Mouse (Mus musculus) thymus, postnatal 4 days (tissue): ENCODE results near the gene Stxbp1.

Experiments used
- DNase-seq: peaks from one replicate; pipeline ENCODE4 v3.0.0; 2021

Gene Stxbp1

GRCm38 (mm10) chr2:32835588-32835987 is 11.5 kb downstream of the Stxbp1 start:
- DNase-seq = no peak

GRCm38 (mm10) chr2:32834496-32834895 is 12.5 kb downstream of the Stxbp1 start:
- DNase-seq = peak; percentile 46

GRCm38 (mm10) chr2:32828979-32829676 is 17.9 kb downstream of the Stxbp1 start:
- DNase-seq = no peak

- no peak for DNase-seq
These were observed 21.2 kb downstream of the Stxbp1 start for GRCm38 (mm10) chr2:32825796-32826195.

- DNase-seq = no peak
These were observed 22.3 kb downstream of the Stxbp1 start for GRCm38 (mm10) chr2:32824778-32825177.

GRCm38 (mm10) chr2:32824181-32824580 is 22.9 kb downstream of the Stxbp1 start:
- no peak for DNase-seq

GRCm38 (mm10) chr2:32823579-32824154 is 23.4 kb downstream of the Stxbp1 start:
- no peak for DNase-seq

- no peak for DNase-seq
These were observed 23.9 kb downstream of the Stxbp1 start for GRCm38 (mm10) chr2:32823153-32823552.

- no peak for DNase-seq
These were observed 24.4 kb downstream of the Stxbp1 start for GRCm38 (mm10) chr2:32822643-32823042.

GRCm38 (mm10) chr2:32821041-32821802 is 25.8 kb downstream of the Stxbp1 start:
- peak; percentile 76 for DNase-seq

- DNase-seq = no peak
These were observed 28.8 kb downstream of the Stxbp1 start for GRCm38 (mm10) chr2:32818208-32818607.

GRCm38 (mm10) chr2:32817589-32817988 is 29.5 kb downstream of the Stxbp1 start:
- no peak for DNase-seq

- DNase-seq = no peak
These were observed 30.0 kb downstream of the Stxbp1 start for GRCm38 (mm10) chr2:32816946-32817581.

- DNase-seq = no peak
These were observed 30.5 kb downstream of the Stxbp1 start for GRCm38 (mm10) chr2:32816497-32816896.

- no peak for DNase-seq
These were observed 35.1 kb downstream of the Stxbp1 start for GRCm38 (mm10) chr2:32811959-32812358.

- DNase-seq = no peak
These were observed 38.1 kb downstream of the Stxbp1 start for GRCm38 (mm10) chr2:32808816-32809566.

- no peak for DNase-seq
These were observed 48.6 kb downstream of the Stxbp1 start for GRCm38 (mm10) chr2:32798251-32798962.

GRCm38 (mm10) chr2:32795748-32796418 is 51.2 kb downstream of the Stxbp1 start:
- DNase-seq = no peak

GRCm38 (mm10) chr2:32791297-32791696 is 55.7 kb downstream of the Stxbp1 start:
- no peak for DNase-seq

- no peak for DNase-seq
These were observed 58.5 kb downstream of the Stxbp1 start for GRCm38 (mm10) chr2:32788581-32788980.

- DNase-seq = no peak
These were observed 59.9 kb downstream of the Stxbp1 start for GRCm38 (mm10) chr2:32787176-32787575.
